Mouse (Mus musculus) neutrophil, adult 5-6 weeks (primary cell): ENCODE data around the gene Fuom. TPM values are rescaled to one million over a fixed set of nuclear protein-coding genes. Genes with fewer than 3 reads are reported as not detected.

Experiments
- ATAC-seq: fragments of 151-379, 151-347 bp; 2 replicates; pipeline ENCODE4 v1.8.0; 2017; ENCODE audit warnings: mild to moderate bottlenecking, moderate TSS enrichment; ENCODE audit not compliant: insufficient number of reproducible peaks, poor library complexity, low FRiP score, severe bottlenecking; ENCODE audit errors: extremely low read depth
- total RNA-seq: library from RNA; stranded (forward); fragments of 200-1000 nt; gene quantifications from 2 replicates; pipeline ENCODE4 v1.2.3, GENCODE M21; 2017

Fuom gene
- total RNA-seq, 1 experiment from 2014 or later = 1.9 TPM

GRCm38 (mm10) chr7:140115583-140116328 is 13.5 kb upstream of the Fuom start, which contains the start of gene Paox:
Gene Paox, plus strand, starts transcription at chr7:140115799.
- no peak for ATAC-seq

DNA sequence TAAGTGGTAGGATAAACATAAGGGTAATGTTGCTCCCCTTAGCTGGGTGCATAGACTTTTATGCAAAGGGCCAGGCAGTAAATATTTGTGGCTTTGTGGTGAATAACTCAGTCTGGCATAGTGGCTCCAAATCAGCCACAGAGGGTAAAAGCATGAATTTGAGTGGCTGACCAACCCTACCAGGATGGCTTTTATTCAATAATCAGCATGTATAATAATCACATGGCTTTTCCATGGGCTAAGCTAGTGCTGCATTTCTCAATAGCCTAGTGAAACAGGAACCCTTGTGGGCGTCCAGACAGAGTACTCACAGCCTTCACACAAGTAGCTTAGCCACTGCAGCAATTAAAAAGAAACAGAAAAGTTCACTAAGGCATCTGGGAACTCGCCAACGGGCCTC is 9.7 kb upstream of the Fuom start:
- ATAC-seq = no peak

- ATAC-seq = no peak
Observed at GRCm38 (mm10) chr7:140104009-140104408, 1.8 kb upstream of the Fuom start.

GRCm38 (mm10) chr7:140101498-140101897 is 743 bp downstream of the Fuom start:
- ATAC-seq = no peak

DNA sequence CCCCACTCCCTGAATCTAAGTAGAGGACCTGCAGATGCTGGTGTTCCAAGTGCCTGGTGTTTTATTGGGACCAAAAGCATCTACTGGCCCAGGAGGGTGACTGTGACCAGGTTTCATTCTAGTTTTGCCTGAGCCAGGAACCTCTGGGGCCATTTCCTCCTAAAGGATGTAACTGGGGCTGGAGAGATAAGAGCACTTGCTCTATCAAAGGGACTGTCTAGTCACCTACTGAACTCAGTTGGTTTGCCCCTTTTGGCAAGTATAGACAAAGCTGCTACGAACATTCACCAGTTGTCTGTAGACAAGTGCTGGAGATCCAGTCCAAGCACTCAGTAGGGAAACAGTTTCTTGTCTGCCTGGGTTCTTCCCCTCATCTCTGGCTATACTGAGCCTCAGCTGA is 3.8 kb downstream of the Fuom start:
- no peak for ATAC-seq

DNA sequence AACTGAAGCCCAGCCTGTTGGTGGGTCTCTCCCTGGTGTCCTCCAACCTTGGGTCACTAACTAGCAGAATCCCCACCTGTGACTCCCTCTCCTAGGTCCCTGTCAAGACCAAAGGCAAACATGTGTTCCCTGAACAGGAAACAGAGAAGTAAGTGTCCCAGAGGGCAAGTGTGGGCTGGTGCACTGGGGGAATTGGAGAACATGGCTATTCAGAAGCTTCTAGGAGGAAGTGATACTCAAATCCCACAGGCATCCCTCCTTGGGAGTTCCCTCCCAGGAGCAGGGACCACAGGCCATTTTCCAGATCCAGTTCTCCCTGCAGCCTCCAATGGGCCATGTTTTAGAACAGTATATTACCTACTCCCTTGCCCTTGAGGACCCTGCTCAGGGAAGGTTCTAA is 6.2 kb downstream of the Fuom start:
- no peak for ATAC-seq

- no peak for ATAC-seq
Observed at GRCm38 (mm10) chr7:140095556-140095955, 6.7 kb downstream of the Fuom start.

GRCm38 (mm10) chr7:140094954-140095353 is 7.3 kb downstream of the Fuom start:
- ATAC-seq = no peak

DNA sequence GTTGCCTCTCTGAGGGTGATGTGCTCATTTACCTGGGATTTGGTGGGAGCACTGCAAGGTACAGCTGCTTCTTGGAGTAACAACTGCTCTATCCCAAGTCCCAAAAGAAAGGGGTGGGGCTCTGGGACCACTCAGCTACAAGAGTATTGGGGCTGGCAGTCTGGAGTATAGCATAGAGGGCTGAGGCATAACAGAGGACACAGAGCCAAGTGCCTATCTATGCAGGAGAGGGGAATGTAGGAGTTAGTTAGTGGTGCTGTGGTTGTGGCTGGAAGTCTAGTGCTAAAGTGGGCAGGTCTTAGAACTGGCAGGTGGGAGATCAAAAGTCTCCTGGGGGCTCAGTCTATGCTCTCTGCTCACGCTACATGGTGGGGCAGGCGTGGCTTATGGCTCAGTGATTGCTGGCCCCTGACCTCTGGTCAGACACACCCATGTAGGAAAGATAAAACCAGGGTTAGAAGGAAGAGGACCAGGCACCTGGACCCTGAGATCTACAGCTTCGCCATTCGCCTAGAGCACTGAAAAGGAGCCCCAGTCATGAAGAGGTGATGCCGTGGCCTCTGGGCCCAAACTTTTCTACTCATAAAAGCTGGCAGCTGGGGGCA is 9.2 kb downstream of the Fuom start, which contains the start of gene Prap1:
TSS of gene Prap1 (plus strand) at position 472 of the 605 bp plus-strand sequence.
- no peak for ATAC-seq

DNA sequence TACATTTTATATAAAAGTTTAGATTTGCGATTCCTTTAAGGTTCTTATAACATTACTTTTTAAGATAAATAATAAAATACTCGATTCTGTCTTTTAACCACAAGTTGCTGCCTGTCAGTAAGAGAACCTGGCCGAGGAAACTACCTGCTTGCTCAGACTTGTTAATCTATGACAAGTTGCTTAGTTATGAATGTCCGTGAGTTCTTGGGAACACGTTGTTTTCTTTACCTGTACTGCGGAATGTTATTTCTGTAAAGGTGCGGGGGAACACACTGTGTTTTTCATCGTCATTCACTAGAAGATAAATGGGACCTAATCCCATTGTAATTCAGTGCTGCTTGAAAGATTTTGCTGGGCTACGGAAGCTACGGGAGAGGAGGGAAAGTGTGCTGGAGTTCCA is 11.6 kb downstream of the Fuom start:
- no peak for ATAC-seq

- ATAC-seq = no peak
Observed at GRCm38 (mm10) chr7:140082242-140082678, 20.0 kb downstream of the Fuom start, which contains the start of gene Caly. Gene Caly, minus strand, starts transcription at chr7:140082548.

DNA sequence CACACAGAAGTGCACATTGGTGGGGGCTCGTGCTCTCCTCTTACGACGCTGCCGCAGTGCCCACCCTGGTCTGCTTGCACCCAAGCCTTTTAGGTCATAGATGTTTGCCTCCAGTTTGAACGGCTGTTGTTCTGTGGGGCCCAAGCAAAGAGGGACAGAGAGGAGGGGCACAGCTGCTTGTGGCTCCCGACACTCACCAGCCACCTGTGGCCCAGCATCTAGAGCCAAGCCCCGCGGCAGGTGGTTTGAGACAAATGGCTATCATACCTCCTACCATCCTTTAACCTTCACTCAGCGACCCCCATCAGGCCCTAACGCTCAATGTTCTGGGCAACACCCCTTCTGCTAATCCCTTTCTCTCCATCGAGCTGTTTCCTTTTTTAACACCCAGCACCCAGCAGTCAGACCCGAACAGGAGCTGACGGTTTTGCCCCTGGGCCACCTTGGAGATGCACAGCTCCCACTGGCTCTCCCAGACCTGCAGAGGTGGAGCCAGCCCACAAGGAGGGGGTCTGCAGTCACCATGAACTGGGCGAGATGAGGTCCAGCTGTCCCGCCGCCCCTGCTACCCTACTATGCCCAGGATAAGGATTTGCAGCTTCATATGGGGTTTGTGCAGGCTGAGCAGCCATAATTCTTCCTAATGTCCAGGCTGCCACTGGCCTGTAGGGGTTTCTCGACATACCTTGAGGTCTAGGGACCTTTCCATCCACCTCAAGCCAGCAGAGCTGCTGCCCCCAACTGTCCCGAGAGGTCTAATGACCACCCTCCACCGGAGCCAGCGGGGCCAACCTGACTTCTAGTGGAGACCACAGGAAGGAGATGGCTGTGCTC is 20.6 kb downstream of the Fuom start:
- no peak for ATAC-seq

- ATAC-seq = no peak
Observed at GRCm38 (mm10) chr7:140080503-140081156, 21.6 kb downstream of the Fuom start.

- peak; percentile 70 for ATAC-seq
Observed at GRCm38 (mm10) chr7:140078711-140079110, 23.5 kb downstream of the Fuom start.

GRCm38 (mm10) chr7:140077698-140078097 is 24.5 kb downstream of the Fuom start:
- ATAC-seq = no peak

- no peak for ATAC-seq
Observed at GRCm38 (mm10) chr7:140070042-140070711, 32.1 kb downstream of the Fuom start.

DNA sequence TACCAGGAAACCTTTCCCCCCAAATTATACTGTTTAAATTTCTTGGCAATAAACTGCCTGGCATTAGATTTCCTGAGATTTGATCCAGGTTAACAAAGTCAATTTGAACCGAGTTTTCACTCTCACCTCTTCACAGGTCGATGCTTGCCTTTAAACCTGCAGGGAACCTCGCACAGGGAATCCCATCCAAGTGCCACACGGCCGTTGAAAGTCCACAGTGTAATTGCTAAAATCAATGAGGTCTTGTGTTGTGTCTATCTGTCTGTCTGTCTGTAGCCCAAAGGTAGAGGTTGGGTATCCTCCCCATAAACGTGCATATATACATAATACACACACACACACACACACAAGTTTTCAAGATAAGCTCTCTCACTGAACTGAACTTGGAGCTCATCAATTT is 34.8 kb downstream of the Fuom start:
- ATAC-seq = no peak

DNA sequence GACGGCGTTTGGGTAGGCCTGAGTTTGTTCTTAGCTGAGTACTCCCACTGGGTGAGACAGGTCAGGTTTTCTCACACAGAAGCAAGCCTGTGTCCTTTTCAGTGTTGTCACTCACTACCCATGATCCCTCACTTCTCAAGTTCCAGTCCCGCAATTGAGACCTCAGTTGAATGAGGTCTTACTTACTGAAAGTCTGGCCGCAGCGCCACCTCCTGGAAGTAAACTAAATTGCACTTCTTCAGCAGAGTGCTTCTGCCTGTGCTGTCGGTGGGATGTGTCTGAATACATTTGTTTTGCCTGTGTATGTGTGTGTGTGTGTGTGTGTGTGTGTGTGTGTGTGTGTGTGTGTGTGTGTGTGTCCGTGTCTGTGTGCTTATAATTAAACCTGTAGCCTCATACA is 39.1 kb downstream of the Fuom start:
- peak; percentile 59; the same call in 1 of the 2 replicates for ATAC-seq

DNA sequence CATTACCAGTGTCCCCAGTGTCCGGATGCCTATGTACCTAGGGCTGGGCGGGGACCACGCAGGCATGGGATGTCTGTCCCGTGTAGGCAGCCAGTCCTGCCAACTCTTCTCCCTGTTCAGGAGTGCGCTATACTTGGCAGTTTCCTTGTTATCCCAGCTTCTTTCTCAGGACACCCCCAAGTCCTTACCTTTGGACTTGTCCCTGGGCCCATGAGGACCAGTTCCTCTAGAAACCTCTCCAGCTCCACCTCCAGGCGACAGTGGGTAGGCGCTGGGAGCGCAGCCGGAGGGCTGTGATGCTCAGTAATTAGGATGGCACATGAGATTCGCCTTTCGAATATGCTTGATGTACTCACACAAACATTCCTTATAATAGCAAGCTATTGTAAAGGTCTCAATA is 39.9 kb downstream of the Fuom start:
- ATAC-seq = no peak
